Mouse (Mus musculus) left cerebral cortex, postnatal 36 days (tissue): ENCODE data around the gene Eif4g3. TPM values are rescaled to one million over a fixed set of nuclear protein-coding genes. Genes with fewer than 3 reads are reported as not detected.

Experiments
- DNase-seq, 2 experiments: peaks; one replicate each; pipeline ENCODE4 v3.0.0; 2021 to 2022; ENCODE audit warnings: low spot score in 2 of 2, mixed read lengths in 1 of 2
- intact Hi-C: fragments of 180-260 bp; cut with DNase I; formaldehyde crosslinking; loops from one replicate; pipeline ENCODE4 v1.15.1; 2025
- total RNA-seq, 2 experiments: library from RNA; stranded (reverse); gene quantifications; 2 replicates each; pipeline ENCODE4 v1.2.3; 2021

Eif4g3 gene
- total RNA-seq, 2 experiments from 2014 or later, result 168 to 190 TPM

GRCm38 (mm10) chr4:138127781-138128180 is 135.0 kb downstream of the Eif4g3 start:
- no peak for DNase-seq
- intact Hi-C loops, result no loop called here

GRCm38 (mm10) chr4:138130149-138130548 is 137.3 kb downstream of the Eif4g3 start:
- intact Hi-C loops, result no loop called here
- DNase-seq, result no peak

GRCm38 (mm10) chr4:138131226-138131625 is 138.4 kb downstream of the Eif4g3 start:
- no peak for DNase-seq
- intact Hi-C loops, result no loop called here

- no peak for DNase-seq
- intact Hi-C loops, result no loop called here
Observed at GRCm38 (mm10) chr4:138131716-138132115, 138.9 kb downstream of the Eif4g3 start.

GRCm38 (mm10) chr4:138133360-138133759 is 140.5 kb downstream of the Eif4g3 start:
- no peak for DNase-seq
- intact Hi-C loops, result no loop called here

- DNase-seq, result no peak
- intact Hi-C loops, result no loop called here
Observed at GRCm38 (mm10) chr4:138137336-138137735, 144.5 kb downstream of the Eif4g3 start.

GRCm38 (mm10) chr4:138137804-138138203 is 145.0 kb downstream of the Eif4g3 start:
- no peak for DNase-seq
- intact Hi-C loops, result no loop called here

GRCm38 (mm10) chr4:138138219-138138618 is 145.4 kb downstream of the Eif4g3 start:
- intact Hi-C loops, result no loop called here
- DNase-seq, result no peak

- DNase-seq, result no peak
- intact Hi-C loops, result no loop called here
Observed at GRCm38 (mm10) chr4:138141358-138141757, 148.5 kb downstream of the Eif4g3 start.

GRCm38 (mm10) chr4:138147176-138147575 is 154.4 kb downstream of the Eif4g3 start:
- intact Hi-C loops, result no loop called here

GRCm38 (mm10) chr4:138149977-138150376 is 157.2 kb downstream of the Eif4g3 start:
- DNase-seq, result no peak
- intact Hi-C loops, result no loop called here

More at GRCm38 (mm10) chr4:138147176-138147575, 154.4 kb downstream of the Eif4g3 start:
- no peak for DNase-seq

- intact Hi-C loops, result no loop called here
- DNase-seq, result no peak
Observed at GRCm38 (mm10) chr4:138151226-138151625, 158.4 kb downstream of the Eif4g3 start.

GRCm38 (mm10) chr4:138153980-138154379 is 161.2 kb downstream of the Eif4g3 start:
- intact Hi-C loops, result no loop called here
- no peak for DNase-seq

- intact Hi-C loops, result no loop called here
- DNase-seq, result no peak
Observed at GRCm38 (mm10) chr4:138160918-138161317, 168.1 kb downstream of the Eif4g3 start.

GRCm38 (mm10) chr4:138161550-138161949 is 168.7 kb downstream of the Eif4g3 start:
- DNase-seq, result no peak
- intact Hi-C loops, result no loop called here

GRCm38 (mm10) chr4:138163836-138164235 is 171.0 kb downstream of the Eif4g3 start:
- intact Hi-C loops, result no loop called here
- no peak for DNase-seq

- intact Hi-C loops, result no loop called here
- no peak for DNase-seq
Observed at GRCm38 (mm10) chr4:138164860-138165259, 172.0 kb downstream of the Eif4g3 start.

- DNase-seq, result peak; percentile 48 to 55
- intact Hi-C loops, result no loop called here
Observed at GRCm38 (mm10) chr4:138166519-138166918, 173.7 kb downstream of the Eif4g3 start.

GRCm38 (mm10) chr4:138168162-138168561 is 175.3 kb downstream of the Eif4g3 start:
- intact Hi-C loops, result no loop called here
- DNase-seq, result no peak

GRCm38 (mm10) chr4:138169420-138169819 is 176.6 kb downstream of the Eif4g3 start:
- DNase-seq, result no peak
- intact Hi-C loops, result no loop called here

- no peak for DNase-seq
- intact Hi-C loops, result no loop called here
Observed at GRCm38 (mm10) chr4:138172686-138173085, 179.9 kb downstream of the Eif4g3 start.

GRCm38 (mm10) chr4:138179391-138179790 is 186.6 kb downstream of the Eif4g3 start:
- intact Hi-C loops, result no loop called here
- DNase-seq, result no peak
